Mouse (Mus musculus): ENCODE measurements around the gene Ckap2. TPM values are rescaled to one million over a fixed set of nuclear protein-coding genes. Genes with fewer than 3 reads are reported as not detected.

Ckap2 gene
- polyA plus RNA-seq, 1 experiment from 2014 or later, result 47.1 TPM

Other genes with a start within 250 kb of the Ckap2 start
- not detected in 2 replicates for gene Defb35, start 247.5 kb downstream of the Ckap2 start, polyA plus RNA-seq (2016; fragmentation: Nextera tagmentation; extraction: Ambion mirVana)
- gene Defb13, start 239.1 kb downstream of the Ckap2 start, polyA plus RNA-seq (2016; fragmentation: Nextera tagmentation; extraction: Ambion mirVana), result not detected in 2 replicates
- gene Fam90a1a, start 227.1 kb downstream of the Ckap2 start, polyA plus RNA-seq (2016; fragmentation: Nextera tagmentation; extraction: Ambion mirVana), result not detected in 2 replicates
- not detected in 2 replicates for gene Ccdc70, start 216.0 kb downstream of the Ckap2 start, polyA plus RNA-seq (2016; fragmentation: Nextera tagmentation; extraction: Ambion mirVana)
- gene Atp7b, start 125.5 kb downstream of the Ckap2 start, polyA plus RNA-seq (2016; fragmentation: Nextera tagmentation; extraction: Ambion mirVana), result 1.5 and 1.7 TPM in 2 replicates
- gene Alg11, start 125.1 kb downstream of the Ckap2 start, polyA plus RNA-seq (2016; fragmentation: Nextera tagmentation; extraction: Ambion mirVana), result 20.9 and 30.2 TPM in 2 replicates
- gene Nek5, start 60.8 kb downstream of the Ckap2 start, polyA plus RNA-seq (2016; fragmentation: Nextera tagmentation; extraction: Ambion mirVana), result not detected in 2 replicates
- 8.1 and 8.8 TPM in 2 replicates for gene Nek3, start 19.4 kb downstream of the Ckap2 start, polyA plus RNA-seq (2016; fragmentation: Nextera tagmentation; extraction: Ambion mirVana)
- gene Vps36, start 7.0 kb upstream of the Ckap2 start, polyA plus RNA-seq (2016; fragmentation: Nextera tagmentation; extraction: Ambion mirVana), result 39.2 and 42.7 TPM in 2 replicates
- 10.8 and 11.5 TPM in 2 replicates for gene Thsd1, start 41.5 kb upstream of the Ckap2 start, polyA plus RNA-seq (2016; fragmentation: Nextera tagmentation; extraction: Ambion mirVana)
- not detected in 2 replicates for gene Tpte, start 97.6 kb upstream of the Ckap2 start, polyA plus RNA-seq (2016; fragmentation: Nextera tagmentation; extraction: Ambion mirVana)
- 11.6 and 14.2 TPM in 2 replicates for gene Slc25a15, start 212.8 kb upstream of the Ckap2 start, polyA plus RNA-seq (2016; fragmentation: Nextera tagmentation; extraction: Ambion mirVana)
- 36.4 and 42.1 TPM in 2 replicates for gene Mrps31, start 225.5 kb upstream of the Ckap2 start, polyA plus RNA-seq (2016; fragmentation: Nextera tagmentation; extraction: Ambion mirVana)